Mouse (Mus musculus) liver, embryonic 15.5 days (tissue): ENCODE measurements at regions not wholly inside any gene's neighbourhood (a gene's known extent, or its start where the extent isn't known, plus 50 kb on each side); places are given as distances from the start of the nearest gene placed in this dataset.

Experiments used
- ATAC-seq: fragments of 200-750 bp; cut with Nextera tagmentation; 2 replicates; pipeline ENCODE4 v1.8.0; 2017; ENCODE audit warnings: moderate number of reproducible peaks, mild to moderate bottlenecking, moderate library complexity; ENCODE audit not compliant: insufficient read depth
- H3K27ac ChIP-seq: fragments of 300-500 bp; sonication (generic); replicated peaks from 2 replicates; pipeline ENCODE4 v1.5.1; 2015; ENCODE audit warnings: mild to moderate bottlenecking, inconsistent platforms
- H3K27me3 ChIP-seq: fragments of 300-500 bp; sonication (generic); 2 replicates; pipeline ENCODE4 v1.6.1; 2015; ENCODE audit warnings: mild to moderate bottlenecking, inconsistent platforms
- H3K36me3 ChIP-seq: fragments of 300-500 bp; sonication (generic); replicated peaks from 2 replicates; pipeline ENCODE4 v1.6.1; 2015; ENCODE audit warnings: moderate library complexity, mild to moderate bottlenecking, inconsistent platforms
- H3K4me1 ChIP-seq: fragments of 300-500 bp; sonication (generic); replicated peaks from 2 replicates; pipeline ENCODE4 v1.6.1; 2015; ENCODE audit warnings: inconsistent platforms
- H3K4me2 ChIP-seq: fragments of 300-500 bp; sonication (generic); 2 replicates; pipeline ENCODE4 v1.6.1; 2015; ENCODE audit warnings: moderate library complexity, mild to moderate bottlenecking, inconsistent platforms
- H3K4me3 ChIP-seq: fragments of 300-500 bp; sonication (generic); replicated peaks from 2 replicates; pipeline ENCODE4 v1.5.1; 2015; ENCODE audit warnings: mild to moderate bottlenecking, inconsistent platforms
- H3K9ac ChIP-seq: fragments of 300-500 bp; sonication (generic); 2 replicates; pipeline ENCODE4 v1.6.1; 2015; ENCODE audit warnings: moderate library complexity, mild to moderate bottlenecking, inconsistent platforms
- H3K9me3 ChIP-seq: fragments of 300-500 bp; sonication (generic); replicated peaks from 2 replicates; pipeline ENCODE4 v1.6.1; 2016; ENCODE audit warnings: inconsistent platforms
- WGBS: fragments of 180-500 bp; shearing (Covaris S2); methylation state at CpG from one replicate; pipeline ENCODE4 v1.1.7; 2015; ENCODE audit warnings: mixed read lengths; ENCODE audit not compliant: insufficient replicate concordance; 5-methylcytosine and 5-hydroxymethylcytosine counted together

DNA sequence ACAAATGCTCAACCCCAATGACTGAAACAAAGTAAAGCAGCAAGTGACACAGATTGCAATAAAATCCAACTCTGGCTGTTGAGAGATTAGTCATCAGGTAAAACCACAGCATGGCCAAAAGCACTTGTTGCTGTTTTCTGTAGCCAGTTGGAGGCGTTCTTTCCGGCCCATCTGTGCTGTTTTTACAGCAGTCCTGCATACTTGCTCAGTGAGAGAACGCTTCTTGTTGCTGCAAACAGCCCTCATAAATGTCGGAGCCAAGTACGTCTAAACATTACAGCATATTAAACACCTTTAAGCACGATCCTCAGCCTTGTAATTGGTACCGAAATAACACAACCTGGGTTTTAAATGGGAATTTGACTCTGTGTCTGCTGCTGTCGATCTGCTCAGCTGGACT, 65.6 kb upstream of the Hs3st3a1 start:
- no peaks in the 10 kb centered on the region for H3K4me1 ChIP-seq
- no peak overlapping the region for H3K27ac ChIP-seq
- H3K4me3 ChIP-seq = no peak overlapping the region
- 60% methylated on average over 8 of the region's 8 CpGs for WGBS
- H3K27me3 ChIP-seq = no peaks in the 10 kb centered on the region
- no peak for ATAC-seq
- no peak overlapping the region for H3K9ac ChIP-seq
- H3K9me3 ChIP-seq = no peaks in the 10 kb centered on the region
- no peak overlapping the region for H3K4me2 ChIP-seq
- no peaks in the 10 kb centered on the region for H3K36me3 ChIP-seq

DNA sequence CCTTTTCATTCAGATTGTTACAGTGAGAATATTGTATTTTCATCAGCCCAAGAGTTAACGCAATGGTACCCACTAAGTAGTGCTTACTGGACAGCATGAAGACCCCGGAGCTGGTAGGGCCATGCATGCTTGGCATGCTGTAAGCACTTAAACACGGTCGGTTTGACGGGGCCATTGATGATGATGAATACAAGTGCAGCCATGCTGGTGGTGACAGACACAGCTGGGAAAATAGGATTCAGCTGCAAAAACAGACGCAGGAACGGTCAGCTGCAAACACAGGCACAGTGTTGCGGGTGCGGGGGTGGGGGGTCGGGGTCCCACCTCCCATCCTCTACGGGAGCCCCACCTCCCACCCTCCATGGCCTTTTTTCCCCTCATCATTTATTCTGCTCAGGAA, 99.7 kb upstream of the Hs3st3a1 start:
- Histone ChIP-seq H3K9me3 (no peaks in the 10 kb centered on the region), H3K9ac (no peak overlapping the region), H3K27ac (no peak overlapping the region), H3K36me3 (no peaks in the 10 kb centered on the region), H3K4me1 (no peaks in the 10 kb centered on the region), H3K4me2 (no peak overlapping the region), H3K27me3 (no peaks in the 10 kb centered on the region), H3K4me3 (no peak overlapping the region)
- no peak for ATAC-seq
- WGBS = 70% methylated on average over 11 of the region's 11 CpGs

DNA sequence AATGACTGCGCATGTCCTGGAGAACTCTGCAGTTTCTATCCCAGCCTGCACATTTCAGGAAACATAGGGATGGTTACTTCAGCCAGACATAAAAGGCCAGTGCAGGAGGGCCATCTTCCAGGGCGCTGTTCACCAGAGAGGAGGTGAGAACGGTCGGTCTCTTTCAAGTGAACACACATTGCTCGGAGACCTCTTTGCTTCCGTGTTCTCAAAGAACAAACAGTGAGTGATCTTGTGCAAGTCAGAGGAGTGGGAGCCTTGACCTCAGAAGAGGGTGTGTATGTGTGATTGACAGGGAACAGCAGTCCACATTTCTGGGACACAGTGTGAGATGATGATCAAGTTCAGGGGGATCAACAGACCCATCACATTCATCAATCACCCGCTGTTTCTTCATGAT, 102.7 kb upstream of the Hs3st3a1 start:
- Histone ChIP-seq H3K9me3 (no peaks in the 10 kb centered on the region), H3K4me2 (no peak overlapping the region), H3K27ac (no peak overlapping the region), H3K4me1 (no peaks in the 10 kb centered on the region), H3K27me3 (no peaks in the 10 kb centered on the region), H3K4me3 (no peak overlapping the region), H3K36me3 (no peaks in the 10 kb centered on the region), H3K9ac (no peak overlapping the region)
- 64% methylated on average over 7 of the region's 7 CpGs for WGBS
- ATAC-seq = no peak

DNA sequence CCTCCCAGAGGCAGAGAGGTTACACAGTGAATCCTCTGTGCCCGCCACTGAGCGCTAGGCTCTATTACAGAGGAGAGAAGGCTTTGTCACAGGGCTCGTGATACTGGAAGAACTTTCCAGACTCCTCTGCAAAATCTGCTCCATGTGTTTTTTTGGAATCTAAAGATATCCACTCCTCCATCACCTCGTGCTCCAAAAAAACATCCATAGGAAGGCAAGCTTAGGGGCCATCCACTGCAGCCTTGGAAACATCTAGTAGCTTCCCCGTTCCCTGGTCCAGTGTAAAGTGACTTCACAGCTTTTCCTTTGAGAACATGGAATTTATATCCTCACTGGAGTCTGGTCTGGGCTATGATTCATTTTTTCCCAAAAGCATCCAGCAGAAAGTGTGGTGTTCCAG, 103.3 kb upstream of the Hs3st3a1 start:
- no peak for ATAC-seq
- Histone ChIP-seq H3K4me2 (no peak overlapping the region), H3K36me3 (no peaks in the 10 kb centered on the region), H3K4me1 (no peaks in the 10 kb centered on the region), H3K27me3 (no peaks in the 10 kb centered on the region), H3K4me3 (no peak overlapping the region), H3K9ac (no peak overlapping the region), H3K27ac (no peak overlapping the region), H3K9me3 (no peaks in the 10 kb centered on the region)
- WGBS = 65% methylated on average over 5 of the region's 5 CpGs

- H3K27me3 ChIP-seq = no peaks in the 10 kb centered on the region
- H3K27ac ChIP-seq = no peak overlapping the region
- H3K4me3 ChIP-seq = no peak overlapping the region
- 9% methylated on average over 3 of the region's 3 CpGs for WGBS
- no peak overlapping the region for H3K9ac ChIP-seq
- H3K4me1 ChIP-seq = no peaks in the 10 kb centered on the region
- H3K4me2 ChIP-seq = no peak overlapping the region
- no peak for ATAC-seq
- no peaks in the 10 kb centered on the region for H3K36me3 ChIP-seq
- no peaks in the 10 kb centered on the region for H3K9me3 ChIP-seq
These were observed 106.0 kb upstream of the Hs3st3a1 start for GRCm38 (mm10) chr11:64329129-64329528.

DNA sequence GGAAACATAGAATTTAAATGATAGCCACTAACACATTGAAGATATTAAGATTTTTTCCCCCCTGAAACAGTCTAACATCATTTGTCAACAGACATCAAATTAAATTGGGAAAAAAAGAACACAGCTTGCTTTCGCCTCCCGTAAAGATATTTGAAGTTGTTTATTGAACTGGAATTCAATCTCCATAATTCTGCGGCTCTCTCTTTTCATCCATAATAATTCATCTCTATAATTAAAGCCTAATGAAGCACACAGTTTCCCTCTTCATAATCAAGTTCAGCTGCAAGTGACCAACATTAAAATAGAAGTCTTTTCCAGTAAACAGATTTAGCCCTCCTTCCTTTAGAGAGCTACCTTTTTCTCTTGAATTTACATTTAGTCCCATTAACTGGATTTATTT, 107.4 kb upstream of the Hs3st3a1 start:
- H3K9ac ChIP-seq = no peak overlapping the region
- no peaks in the 10 kb centered on the region for H3K9me3 ChIP-seq
- no peaks in the 10 kb centered on the region for H3K36me3 ChIP-seq
- 78% methylated on average over 3 of the region's 3 CpGs for WGBS
- H3K4me2 ChIP-seq = no peak overlapping the region
- no peak overlapping the region for H3K27ac ChIP-seq
- H3K4me1 ChIP-seq = no peaks in the 10 kb centered on the region
- ATAC-seq = no peak
- no peak overlapping the region for H3K4me3 ChIP-seq
- no peaks in the 10 kb centered on the region for H3K27me3 ChIP-seq

- Histone ChIP-seq H3K4me2 (no peak overlapping the region), H3K27ac (no peak overlapping the region), H3K9me3 (no peaks in the 10 kb centered on the region), H3K4me3 (no peak overlapping the region), H3K4me1 (no peaks in the 10 kb centered on the region), H3K27me3 (no peaks in the 10 kb centered on the region), H3K36me3 (no peaks in the 10 kb centered on the region), H3K9ac (no peak overlapping the region)
- no peak for ATAC-seq
- 68% methylated on average over 7 of the region's 7 CpGs for WGBS
These were observed 108.5 kb upstream of the Hs3st3a1 start for GRCm38 (mm10) chr11:64326646-64327045.

GRCm38 (mm10) chr11:64321900-64322425, 113.2 kb upstream of the Hs3st3a1 start:
- no peaks in the 10 kb centered on the region for H3K4me1 ChIP-seq
- no peaks in the 10 kb centered on the region for H3K36me3 ChIP-seq
- no peak overlapping the region for H3K4me2 ChIP-seq
- H3K9me3 ChIP-seq = no peaks in the 10 kb centered on the region
- 67% methylated on average over 8 of the region's 8 CpGs for WGBS
- no peak overlapping the region for H3K4me3 ChIP-seq
- no peak overlapping the region for H3K27ac ChIP-seq
- no peak overlapping the region for H3K9ac ChIP-seq
- ATAC-seq = no peak
- no peaks in the 10 kb centered on the region for H3K27me3 ChIP-seq

DNA sequence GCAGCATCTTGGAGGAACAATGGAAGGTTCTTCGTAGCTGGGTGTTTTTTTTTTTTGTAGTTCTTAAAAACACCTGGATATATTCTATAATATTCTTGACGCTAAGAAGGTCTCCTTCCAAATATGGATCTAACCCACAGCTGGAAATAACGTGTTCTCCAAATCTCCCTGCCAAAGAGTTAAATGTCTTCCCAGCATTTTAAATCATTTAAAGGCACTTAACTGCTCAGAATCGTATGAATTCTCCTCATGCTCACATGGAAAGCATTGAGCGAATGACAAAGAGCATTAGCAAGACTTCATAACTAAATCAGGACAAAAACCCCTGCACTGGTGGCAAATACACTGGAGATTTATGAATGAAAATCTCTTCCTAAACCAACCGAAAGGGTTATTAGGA, 117.7 kb upstream of the Hs3st3a1 start:
- H3K27ac ChIP-seq = no peak overlapping the region
- WGBS = 64% methylated on average over 6 of the region's 6 CpGs
- H3K36me3 ChIP-seq = no peaks in the 10 kb centered on the region
- ATAC-seq = no peak
- no peak overlapping the region for H3K4me2 ChIP-seq
- H3K9me3 ChIP-seq = no peaks in the 10 kb centered on the region
- H3K27me3 ChIP-seq = no peaks in the 10 kb centered on the region
- H3K9ac ChIP-seq = no peak overlapping the region
- no peak overlapping the region for H3K4me3 ChIP-seq
- no peaks in the 10 kb centered on the region for H3K4me1 ChIP-seq

DNA sequence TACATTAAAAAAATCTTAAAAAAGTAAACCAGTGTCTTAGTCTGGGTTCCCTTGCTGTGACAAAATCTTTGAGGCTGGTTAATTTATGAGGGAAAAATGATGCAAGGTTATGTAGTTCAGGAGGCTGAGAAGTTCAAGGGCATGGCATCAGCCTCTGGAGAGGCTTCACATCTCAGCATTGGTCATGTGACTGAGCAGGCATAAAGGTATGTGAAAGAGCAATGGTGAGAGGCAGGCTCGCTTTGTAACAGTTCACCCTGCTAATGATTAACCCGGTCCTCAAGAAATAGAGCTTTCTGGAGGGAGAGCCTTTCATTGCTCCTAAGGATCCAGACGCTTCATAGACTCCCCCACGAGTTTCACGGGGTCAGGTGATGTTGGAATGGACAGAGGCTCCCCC, 120.1 kb upstream of the Hs3st3a1 start:
- Histone ChIP-seq H3K4me2 (no peak overlapping the region), H3K36me3 (no peaks in the 10 kb centered on the region)
- no peak for ATAC-seq

GRCm38 (mm10) chr11:64313241-64313640, 121.9 kb upstream of the Hs3st3a1 start:
- WGBS = 45% methylated on average over 5 of the region's 5 CpGs
- Histone ChIP-seq H3K4me1 (no peaks in the 10 kb centered on the region), H3K36me3 (no peaks in the 10 kb centered on the region), H3K27me3 (no peaks in the 10 kb centered on the region), H3K4me3 (no peak overlapping the region), H3K4me2 (no peak overlapping the region), H3K9me3 (no peaks in the 10 kb centered on the region), H3K9ac (no peak overlapping the region), H3K27ac (no peak overlapping the region)
- ATAC-seq = no peak

More for the DNA sequence above, 120.1 kb upstream of the Hs3st3a1 start:
- Histone ChIP-seq H3K9ac (no peak overlapping the region), H3K9me3 (no peaks in the 10 kb centered on the region), H3K4me1 (no peaks in the 10 kb centered on the region), H3K27me3 (no peaks in the 10 kb centered on the region), H3K4me3 (no peak overlapping the region), H3K27ac (no peak overlapping the region)
- WGBS = 46% methylated on average over 5 of the region's 5 CpGs

DNA sequence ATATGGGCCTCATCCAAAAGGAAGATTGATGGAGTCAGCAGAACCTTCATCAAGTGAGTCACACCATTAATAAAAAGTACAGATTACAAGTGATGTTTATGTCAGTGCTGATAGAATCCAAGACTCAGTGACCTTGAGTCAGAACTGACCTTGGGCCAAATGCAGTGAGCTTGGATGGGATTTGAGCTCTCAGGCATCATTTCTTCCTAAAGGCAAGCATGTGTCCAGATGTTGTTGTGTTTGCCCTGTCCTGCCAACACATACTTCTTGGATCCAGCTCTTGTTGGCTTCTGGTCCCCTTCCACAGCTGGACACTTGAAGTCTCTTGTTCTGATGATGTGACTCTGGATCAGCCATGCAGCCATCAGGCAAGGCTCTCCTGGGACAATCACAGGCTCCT, 125.3 kb upstream of the Hs3st3a1 start:
- Histone ChIP-seq H3K27ac (no peak overlapping the region), H3K27me3 (no peaks in the 10 kb centered on the region), H3K36me3 (no peaks in the 10 kb centered on the region), H3K4me1 (no peaks in the 10 kb centered on the region), H3K9me3 (no peaks in the 10 kb centered on the region), H3K4me3 (no peak overlapping the region), H3K4me2 (no peak overlapping the region), H3K9ac (no peak overlapping the region)
- ATAC-seq = no peak
